Mouse (Mus musculus) G1E (cell line): ENCODE results near the gene Grm6. TPM values are rescaled to one million over a fixed set of nuclear protein-coding genes. Genes with fewer than 3 reads are reported as not detected.

ENCODE experiments used
- ATAC-seq: 2 replicates; pipeline ENCODE4 v1.8.0; 2016; ENCODE audit warnings: mild to moderate bottlenecking; ENCODE audit not compliant: insufficient number of reproducible peaks, poor library complexity, low FRiP score, severe bottlenecking; ENCODE audit errors: extremely low read depth
- DNase-seq: peaks from one replicate; pipeline ENCODE4 v3.0.0; 2012; ENCODE audit warnings: low spot score
- H3K27me3 ChIP-seq: 2 replicates; pipeline ENCODE4 v1.6.1; 2012; ENCODE audit warnings: mild to moderate bottlenecking, low read length, inconsistent platforms; ENCODE audit not compliant: insufficient read depth
- H3K36me3 ChIP-seq: replicated peaks from 2 replicates; pipeline ENCODE3; 2012; ENCODE audit warnings: mild to moderate bottlenecking, inconsistent platforms
- H3K4me1 ChIP-seq: 2 replicates; pipeline ENCODE4 v1.6.1; 2012; ENCODE audit warnings: low read depth, low read length, inconsistent platforms, mixed read lengths; ENCODE audit not compliant: insufficient read depth
- H3K4me3 ChIP-seq: 2 replicates; pipeline ENCODE4 v1.5.1; 2012; ENCODE audit warnings: low read depth, mild to moderate bottlenecking, inconsistent platforms, low read length, moderate library complexity, mixed read lengths
- H3K9me3 ChIP-seq: replicated peaks from 2 replicates; pipeline ENCODE4 v1.6.1; 2012; ENCODE audit warnings: inconsistent platforms
- CTCF ChIP-seq: IDR thresholded peaks from 2 replicates; pipeline ENCODE4 v1.5.1; 2012; ENCODE audit warnings: low read depth, low read length, inconsistent platforms, mixed read lengths
- GATA1 ChIP-seq: IDR thresholded peaks from 2 replicates; pipeline ENCODE4 v1.6.1; 2012; ENCODE audit warnings: borderline replicate concordance, low read length, inconsistent platforms, mixed read lengths
- GATA2 ChIP-seq: IDR thresholded peaks from 2 replicates; pipeline ENCODE4 v1.6.1; 2012; ENCODE audit warnings: low read depth, low read length, inconsistent platforms, borderline replicate concordance
- POLR2AphosphoS5 ChIP-seq: IDR thresholded peaks from 2 replicates; pipeline ENCODE4 v1.6.1; 2012; ENCODE audit warnings: low read depth, low read length, inconsistent platforms; ENCODE audit not compliant: insufficient replicate concordance
- TAL1 ChIP-seq: conservative IDR thresholded peaks from 2 replicates; pipeline ENCODE4 v1.6.1; 2012; ENCODE audit warnings: low read depth, low read length, inconsistent platforms, mixed read lengths
- polyA plus RNA-seq: library from polyadenylated mRNA; stranded (reverse); fragments of >175 nt; gene quantifications from 2 replicates; pipeline ENCODE4 v1.2.3, GENCODE M21; 2012
- total RNA-seq, 2 experiments: library from RNA; stranded (forward) in 1 of 2; stranded (reverse) in 1 of 2; fragments of 200-1000 nt in 1 of 2; fragments of >200 nt in 1 of 2; fragmentation: Nextera tagmentation in 1 of 2; gene quantifications; 2 replicates each; pipeline ENCODE4 v1.2.3; 2014 to 2017

The Grm6 gene
- total and polyA plus RNA-seq, 3 experiments = 0.01 to 0.05 TPM; not detected in 1

- TF ChIP-seq POLR2AphosphoS5 (no peak), CTCF (no peak), TAL1 (no peak; the same call in 1 of the 2 replicates)
- Histone ChIP-seq H3K9me3 (peaks cover 59% of the 10 kb centered on the region), H3K4me1 (no peaks in the 10 kb centered on the region), H3K27me3 (no peaks in the 10 kb centered on the region; the same call in 1 of the 2 replicates), H3K4me3 (no peak overlapping the region), H3K36me3 (no peaks in the 10 kb centered on the region)
- DNase-seq = no peak
- no peak for ATAC-seq
These were observed 33.3 kb downstream of the Grm6 start for GRCm38 (mm10) chr11:50883756-50884155.

- H3K27me3 ChIP-seq = no peaks in the 10 kb centered on the region; the same call in 1 of the 2 replicates
- ATAC-seq = no peak
- no peak for TF ChIP-seq CTCF
- TF ChIP-seq TAL1 = no peak
- TF ChIP-seq GATA2 = no peak
These were observed 35.9 kb downstream of the Grm6 start for GRCm38 (mm10) chr11:50886231-50886932.

GRCm38 (mm10) chr11:50886933-50887293 is 36.4 kb downstream of the Grm6 start:
- H3K36me3 ChIP-seq = no peaks in the 10 kb centered on the region
- H3K27me3 ChIP-seq = no peaks in the 10 kb centered on the region; the same call in 1 of the 2 replicates
- TF ChIP-seq GATA1 = no peak
- TF ChIP-seq GATA2 = no peak
- no peak for TF ChIP-seq CTCF
- no peak for TF ChIP-seq TAL1
- no peak for TF ChIP-seq POLR2AphosphoS5
- DNase-seq (no peak), ATAC-seq (no peak)
- no peaks in the 10 kb centered on the region for H3K4me1 ChIP-seq
- no peak overlapping the region for H3K4me3 ChIP-seq
- H3K9me3 ChIP-seq = peaks cover 56% of the 10 kb centered on the region

More at GRCm38 (mm10) chr11:50886231-50886932, 35.9 kb downstream of the Grm6 start:
- no peaks in the 10 kb centered on the region for H3K36me3 ChIP-seq
- no peaks in the 10 kb centered on the region for H3K4me1 ChIP-seq
- no peak for DNase-seq
- H3K9me3 ChIP-seq = peaks cover 56% of the 10 kb centered on the region
- H3K4me3 ChIP-seq = no peak overlapping the region

- ATAC-seq = no peak
- TF ChIP-seq CTCF = no peak
- TF ChIP-seq GATA1 = no peak
- no peak for TF ChIP-seq POLR2AphosphoS5
- no peak for TF ChIP-seq TAL1
- TF ChIP-seq GATA2 = no peak
- no peak within 1 kb of the TSS for H3K4me3 ChIP-seq
- no peaks in the 10 kb centered on the region for H3K36me3 ChIP-seq
- H3K4me1 ChIP-seq = no peaks in the 10 kb centered on the region
- DNase-seq = no peak
- H3K27me3 ChIP-seq = no peaks in the 10 kb centered on the region; the same call in 1 of the 2 replicates
- peaks cover 58% of the 10 kb centered on the region for H3K9me3 ChIP-seq
These were observed 37.1 kb downstream of the Grm6 start, which contains the start of gene Zfp454 for GRCm38 (mm10) chr11:50887390-50888128. Gene Zfp454, minus strand, starts transcription at chr11:50887651.

GRCm38 (mm10) chr11:50892441-50892840 is 42.0 kb downstream of the Grm6 start:
- TF ChIP-seq CTCF (no peak), GATA2 (no peak), TAL1 (no peak), GATA1 (no peak), POLR2AphosphoS5 (no peak)
- Histone ChIP-seq H3K36me3 (no peaks in the 10 kb centered on the region), H3K4me3 (no peak overlapping the region), H3K27me3 (no peaks in the 10 kb centered on the region), H3K4me1 (no peaks in the 10 kb centered on the region), H3K9me3 (peaks cover 41% of the 10 kb centered on the region)
- DNase-seq (no peak), ATAC-seq (no peak)

- no peak for ATAC-seq
- Histone ChIP-seq H3K27me3 (no peaks in the 10 kb centered on the region), H3K4me1 (no peaks in the 10 kb centered on the region), H3K36me3 (no peaks in the 10 kb centered on the region), H3K9me3 (peaks cover 47% of the 10 kb centered on the region), H3K4me3 (no peak overlapping the region)
- no peak for TF ChIP-seq GATA1
- no peak for TF ChIP-seq CTCF
- TF ChIP-seq POLR2AphosphoS5 = no peak
- TF ChIP-seq GATA2 = no peak
- TF ChIP-seq TAL1 = no peak
- DNase-seq = no peak
These were observed 46.9 kb downstream of the Grm6 start for GRCm38 (mm10) chr11:50897359-50897758.
